Comparison of ENCODE assay signal across 24 mouse cellular contexts in the genomic region with DNA sequence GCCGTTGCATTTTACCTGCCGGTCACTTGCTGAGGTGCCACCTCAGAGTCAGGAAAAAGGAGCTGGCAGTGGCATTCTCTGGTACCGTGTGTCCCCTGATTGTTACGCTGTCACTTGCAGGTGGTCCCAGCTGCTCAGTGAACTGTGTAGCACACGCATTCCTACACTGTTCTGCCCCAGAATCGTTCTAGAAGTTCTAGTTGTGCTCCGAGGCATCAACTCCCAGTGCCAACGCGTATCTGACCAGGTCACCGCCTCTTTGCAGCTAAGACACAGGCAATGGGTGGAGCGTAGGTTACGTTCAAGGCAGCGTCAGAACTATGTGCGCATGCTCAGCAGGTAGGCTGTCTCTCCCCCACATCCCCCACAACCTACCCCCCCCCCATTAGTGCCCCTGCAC. TPM values are rescaled to one million over a fixed set of nuclear protein-coding genes. Genes with fewer than 3 reads are reported as not detected.
DNase-seq lines count a peak whose midpoint lies in the region.
"Had no signal": no experiment of that assay in that cellular context is flagged by ENCODE, and none has a peak within 500 bp of the region (broad histone marks: within the 10 kb centered on the region; RNA-seq: fewer than 3 reads in every experiment).

No protein-coding gene starts in this region.

- peaks cover 20% of the 10 kb centered on the region; the same call in 1 of the 2 replicates for H3K27me3 ChIP-seq in heart, embryonic 10.5 days (ENCODE audit: insufficient read depth, poor library complexity, severe bottlenecking)
- H3K27me3 ChIP-seq: forebrain, embryonic 13.5 days; hindbrain, embryonic 13.5 days; intestine, embryonic 15.5 days had no signal

- intact Hi-C loops in heart, postnatal 25 days (cut with DNase I), result no loop called here

- 93% methylated on average over 14 of the region's 14 CpGs for whole genome bisulfite sequencing in heart, embryonic 10.5 days

- H3K9me3 ChIP-seq in heart, embryonic 10.5 days, result no peaks in the 10 kb centered on the region
- H3K9me3 ChIP-seq: forebrain, embryonic 10.5 days; forebrain, embryonic 13.5 days; heart, embryonic 12.5 days; hindbrain, embryonic 10.5 days; hindbrain, embryonic 13.5 days; intestine, embryonic 15.5 days had no signal

- DNase-seq in heart, embryonic 10.5 days (ENCODE audit: low spot score), result peak; percentile 36
- DNase-seq in heart, postnatal 25 days (ENCODE audit: low spot score), result no peak
- DNase-seq in lung, postnatal 10 days, result peak; percentile 1
- no peak for DNase-seq in lung, postnatal 4 days
- DNase-seq in R1 (ENCODE audit: low read depth, low spot score), result peak; percentile 20
- no peak for DNase-seq in B cell, adult 2 months
- DNase-seq: adrenal gland, postnatal 10 days; adrenal gland, postnatal 36 days; cerebellum, adult 18-20 months; cerebellum, adult 9-10 months; cerebellum, postnatal 14 days; gastrocnemius, postnatal 25 days; heart, postnatal 14 days had no signal

- no peak overlapping the region for H3K27ac ChIP-seq in heart, embryonic 10.5 days
- H3K27ac ChIP-seq: forebrain, embryonic 10.5 days; forebrain, embryonic 13.5 days; hindbrain, embryonic 10.5 days; hindbrain, embryonic 13.5 days; intestine, embryonic 15.5 days had no signal

- peaks cover 27% of the 10 kb centered on the region for H3K36me3 ChIP-seq in heart, embryonic 10.5 days

- H3K4me3 ChIP-seq in heart, embryonic 10.5 days, result no peak overlapping the region
- H3K4me3 ChIP-seq: forebrain, embryonic 10.5 days; forebrain, embryonic 13.5 days; heart, embryonic 12.5 days; hindbrain, embryonic 10.5 days; hindbrain, embryonic 13.5 days; intestine, embryonic 15.5 days had no signal

- peaks cover 15% of the 10 kb centered on the region for H3K4me1 ChIP-seq in heart, embryonic 10.5 days
- H3K4me1 ChIP-seq: forebrain, embryonic 10.5 days; forebrain, embryonic 13.5 days; hindbrain, embryonic 10.5 days; hindbrain, embryonic 13.5 days; intestine, embryonic 15.5 days had no signal

RNA-seq across cellular contexts. Expression of gene Gm3448, which starts 18.3 kb away (rescaled TPM):
- polyA plus RNA-seq in heart, embryonic 10.5 days (2016; fragmentation: Nextera tagmentation; extraction: Ambion mirVana), result 2.7 and 3.2 TPM in 2 replicates
- 1 to 10 TPM in 1 of 2 experiments, under 1 TPM in 1; 0.96 to 1.3 TPM for total RNA-seq in heart, postnatal 25 days (2021)

RNA-seq across cellular contexts. Expression of gene Tcte3, which starts 18.4 kb away (rescaled TPM):
- polyA plus RNA-seq in heart, embryonic 10.5 days (2016; fragmentation: Nextera tagmentation; extraction: Ambion mirVana), result 0.60 and 0.83 TPM in 2 replicates
- not detected for total RNA-seq in heart, postnatal 25 days (2021)
- total RNA-seq: gastrocnemius, adult 18-20 months; gastrocnemius, postnatal 25 days; heart, adult 8-10 months had no signal
- polyA plus RNA-seq: embryonic facial prominence, embryonic 14.5 days; forebrain, embryonic 16.5 days; heart, embryonic 16.5 days; hindbrain, embryonic 13.5 days had no signal

RNA-seq across cellular contexts. Expression of gene Ermard, which starts 18.6 kb away (rescaled TPM):
- 67.6 and 80.2 TPM in 2 replicates for polyA plus RNA-seq in heart, embryonic 10.5 days (2016; fragmentation: Nextera tagmentation; extraction: Ambion mirVana)
- 10 to 100 TPM; 20.9 to 21.2 TPM for total RNA-seq in heart, postnatal 25 days (2021)

RNA-seq across cellular contexts. Expression of gene Gm3435, which starts 49.7 kb away (rescaled TPM):
- polyA plus RNA-seq in heart, embryonic 10.5 days (2016; fragmentation: Nextera tagmentation; extraction: Ambion mirVana), result 4.7 and 6.1 TPM in 2 replicates
- total RNA-seq in heart, postnatal 25 days (2021), result 1 to 10 TPM; 1.4 to 3.0 TPM

Comparison
In these comparisons a context has a peak if more than half of its experiments do, and no peak if none do; other contexts are left out.
1. DNase-seq: peak in heart, embryonic 10.5 days (single experiment), lung, postnatal 10 days (single experiment) and R1 (single experiment); none in heart, postnatal 25 days (single experiment), lung, postnatal 4 days (0 of 2) and B cell, adult 2 months (0 of 2).